Mouse (Mus musculus) bone marrow macrophage, adult 2 months (primary cell): ENCODE data around the gene Ube4b.

Experiments used
- CTCF ChIP-seq: IDR thresholded peaks from 2 replicates; pipeline ENCODE4 v1.5.1; 2012; ENCODE audit warnings: low read depth, mild to moderate bottlenecking, low read length, moderate library complexity
- POLR2A ChIP-seq: IDR thresholded peaks from 2 replicates; pipeline ENCODE4 v1.6.1; 2012; ENCODE audit warnings: mild to moderate bottlenecking, low read depth, low read length, borderline replicate concordance

- TF ChIP-seq POLR2A (no peak), CTCF (no peak)
These were observed 133.6 kb downstream of the Ube4b start for GRCm38 (mm10) chr4:149292984-149293383.
